Mouse (Mus musculus) MEL (cell line): ENCODE data around the gene Actrt2. TPM values are rescaled to one million over a fixed set of nuclear protein-coding genes. Genes with fewer than 3 reads are reported as not detected.

Source experiments
- DNase-seq: peaks from one replicate; pipeline ENCODE4 v3.0.0; 2011; ENCODE audit warnings: low read depth, low spot score
- H3K27ac ChIP-seq: 2 replicates; pipeline ENCODE4 v1.5.1; 2012; ENCODE audit warnings: low read depth, mild to moderate bottlenecking, control low read depth, low read length, moderate library complexity; ENCODE audit not compliant: control insufficient read depth
- H3K27me3 ChIP-seq, 2 experiments: fragments of 150-350 bp in 1 of 2; sonication (generic) in 1 of 2; 2 replicates each; pipeline ENCODE4 v1.6.1; 2012; ENCODE audit warnings: low read length in 2 of 2, mild to moderate bottlenecking in 2 of 2, improper control_type of control experiment in 1 of 2, moderate library complexity in 1 of 2; ENCODE audit not compliant: insufficient read depth in 2 of 2, control insufficient read depth in 1 of 2
- H3K36me3 ChIP-seq, 2 experiments: 2 replicates each; pipeline ENCODE4 v1.6.1; 2012 to 2014; ENCODE audit warnings: low read length in 2 of 2, improper control_type of control experiment in 1 of 2, inconsistent platforms in 1 of 2, mild to moderate bottlenecking in 1 of 2; ENCODE audit not compliant: insufficient read depth in 2 of 2, control insufficient read depth in 1 of 2
- H3K4me1 ChIP-seq, 2 experiments: fragments of 150-350 bp in 1 of 2; sonication (generic) in 1 of 2; 2 replicates each; pipeline ENCODE4 v1.6.1; 2012; ENCODE audit warnings: low read length in 2 of 2, improper control_type of control experiment in 1 of 2, mild to moderate bottlenecking in 1 of 2; ENCODE audit not compliant: insufficient read depth in 2 of 2, control insufficient read depth in 1 of 2
- H3K4me3 ChIP-seq, 2 experiments: fragments of 150-350 bp in 1 of 2; sonication (generic) in 1 of 2; 2 replicates each; pipeline ENCODE4 v1.5.1; 2012; ENCODE audit warnings: low read depth in 2 of 2, low read length in 2 of 2, mild to moderate bottlenecking in 2 of 2, moderate library complexity in 2 of 2, control low read depth in 1 of 2, improper control_type of control experiment in 1 of 2; ENCODE audit not compliant: control insufficient read depth in 1 of 2, insufficient read depth in 1 of 2
- H3K79me2 ChIP-seq: 2 replicates; pipeline ENCODE4 v1.6.1; 2012; ENCODE audit warnings: mild to moderate bottlenecking, low read length, moderate library complexity; ENCODE audit not compliant: control insufficient read depth, poor library complexity, insufficient read depth
- H3K9ac ChIP-seq: 2 replicates; pipeline ENCODE4 v1.6.1; 2012; ENCODE audit warnings: low read depth, mild to moderate bottlenecking, control low read depth, low read length, moderate library complexity; ENCODE audit not compliant: control insufficient read depth, poor library complexity, severe bottlenecking
- H3K9me3 ChIP-seq: fragments of 150-350 bp; sonication (generic); replicated peaks from 2 replicates; pipeline ENCODE4 v1.6.1; 2012; ENCODE audit warnings: mild to moderate bottlenecking, low read length, improper control_type of control experiment, moderate library complexity; ENCODE audit not compliant: insufficient read depth
- BHLHE40 ChIP-seq: IDR thresholded peaks from 2 replicates; pipeline ENCODE4 v1.6.1; 2012; ENCODE audit warnings: low read depth, mild to moderate bottlenecking, inconsistent platforms, low read length, improper control_type of control experiment, borderline replicate concordance
- CHD2 ChIP-seq: IDR thresholded peaks from 2 replicates; pipeline ENCODE4 v1.6.1; 2011; ENCODE audit warnings: low read length, improper control_type of control experiment
- E2F4 ChIP-seq: IDR thresholded peaks from 2 replicates; pipeline ENCODE4 v1.6.1; 2011; ENCODE audit warnings: low read depth, low read length, improper control_type of control experiment, borderline replicate concordance
- EP300 ChIP-seq, 2 experiments: IDR thresholded peaks; 2 replicates each; pipeline ENCODE4 v1.6.1; 2011; ENCODE audit warnings: improper control_type of control experiment in 2 of 2, low read length in 2 of 2, low read depth in 1 of 2, mild to moderate bottlenecking in 1 of 2
- ETS1 ChIP-seq: IDR thresholded peaks from 2 replicates; pipeline ENCODE4 v1.6.1; 2012; ENCODE audit warnings: low read depth, mild to moderate bottlenecking, inconsistent platforms, low read length, improper control_type of control experiment, moderate library complexity
- GATA1 ChIP-seq: IDR thresholded peaks from 2 replicates; pipeline ENCODE4 v1.6.1; 2011; ENCODE audit warnings: low read depth, low read length, improper control_type of control experiment
- HCFC1 ChIP-seq: IDR thresholded peaks from 2 replicates; pipeline ENCODE4 v1.6.1; 2012; ENCODE audit warnings: low read depth, mild to moderate bottlenecking, inconsistent platforms, low read length, improper control_type of control experiment, moderate library complexity
- KAT2A ChIP-seq: conservative IDR thresholded peaks from 2 replicates; pipeline ENCODE4 v1.6.1; 2012; ENCODE audit warnings: low read depth, low read length, improper control_type of control experiment, inconsistent platforms
- MAFK ChIP-seq: IDR thresholded peaks from 2 replicates; pipeline ENCODE4 v1.6.1; 2011; ENCODE audit warnings: low read depth, mild to moderate bottlenecking, low read length, improper control_type of control experiment, borderline replicate concordance
- MAZ ChIP-seq: IDR thresholded peaks from 2 replicates; pipeline ENCODE4 v1.6.1; 2012; ENCODE audit warnings: low read depth, mild to moderate bottlenecking, inconsistent platforms, low read length, improper control_type of control experiment
- MEF2A ChIP-seq: IDR thresholded peaks from 2 replicates; pipeline ENCODE4 v1.6.1; 2014; ENCODE audit warnings: low read depth, mild to moderate bottlenecking, inconsistent platforms, low read length, improper control_type of control experiment; ENCODE audit not compliant: poor library complexity, insufficient replicate concordance, severe bottlenecking; ENCODE audit errors: extremely low read depth
- MYB ChIP-seq: IDR thresholded peaks from 2 replicates; pipeline ENCODE4 v1.6.1; 2011; ENCODE audit warnings: mild to moderate bottlenecking, low read depth, low read length, improper control_type of control experiment
- POLR2A ChIP-seq, 2 experiments: IDR thresholded peaks; 2 replicates each; pipeline ENCODE4 v1.6.1; 2011 to 2012; ENCODE audit warnings: low read length in 2 of 2, mild to moderate bottlenecking in 2 of 2, control low read depth in 1 of 2, improper control_type of control experiment in 1 of 2, low read depth in 1 of 2, moderate library complexity in 1 of 2; ENCODE audit not compliant: control insufficient read depth in 1 of 2, insufficient read depth in 1 of 2, poor library complexity in 1 of 2
- POLR2AphosphoS2 ChIP-seq: IDR thresholded peaks from 2 replicates; pipeline ENCODE4 v1.6.1; 2011; ENCODE audit warnings: low read length, improper control_type of control experiment
- POLR2AphosphoS5 ChIP-seq: IDR thresholded peaks from 2 replicates; pipeline ENCODE4 v1.6.1; 2012; ENCODE audit warnings: low read depth, borderline replicate concordance, mild to moderate bottlenecking, inconsistent platforms, low read length, moderate library complexity, mixed read lengths
- RAD21 ChIP-seq: IDR thresholded peaks from 2 replicates; pipeline ENCODE4 v1.6.1; 2011; ENCODE audit warnings: mild to moderate bottlenecking, low read depth, low read length, improper control_type of control experiment
- SIN3A ChIP-seq: IDR thresholded peaks from 2 replicates; pipeline ENCODE4 v1.6.1; 2012; ENCODE audit warnings: low read length, improper control_type of control experiment, inconsistent platforms
- TBP ChIP-seq: IDR thresholded peaks from 2 replicates; pipeline ENCODE4 v1.8.0; 2011; ENCODE audit warnings: low read depth, low read length, improper control_type of control experiment
- TCF12 ChIP-seq: IDR thresholded peaks from 2 replicates; pipeline ENCODE4 v1.6.1; 2014; ENCODE audit warnings: low read depth, mild to moderate bottlenecking, inconsistent platforms, low read length, improper control_type of control experiment, moderate library complexity
- UBTF ChIP-seq: IDR thresholded peaks from 2 replicates; pipeline ENCODE4 v1.6.1; 2012; ENCODE audit warnings: low read depth, mild to moderate bottlenecking, inconsistent platforms, low read length, improper control_type of control experiment, moderate library complexity, borderline replicate concordance; ENCODE audit not compliant: insufficient read depth
- USF1 ChIP-seq: IDR thresholded peaks from 2 replicates; pipeline ENCODE4 v1.6.1; 2014; ENCODE audit warnings: low read depth, mild to moderate bottlenecking, inconsistent platforms, low read length, improper control_type of control experiment, moderate library complexity
- USF2 ChIP-seq, 2 experiments: IDR thresholded peaks; 2 replicates each; pipeline ENCODE4 v1.6.1; 2011 to 2012; ENCODE audit warnings: improper control_type of control experiment in 2 of 2, low read length in 2 of 2, borderline replicate concordance in 1 of 2, inconsistent platforms in 1 of 2, low read depth in 1 of 2, mild to moderate bottlenecking in 1 of 2; ENCODE audit not compliant: insufficient read depth in 1 of 2
- ZKSCAN1 ChIP-seq: IDR thresholded peaks from 2 replicates; pipeline ENCODE4 v1.6.1; 2012; ENCODE audit warnings: low read depth, mild to moderate bottlenecking, inconsistent platforms, low read length, improper control_type of control experiment, moderate library complexity
- ZNF384 ChIP-seq: IDR thresholded peaks from 2 replicates; pipeline ENCODE4 v1.6.1; 2012; ENCODE audit warnings: low read depth, mild to moderate bottlenecking, inconsistent platforms, low read length, improper control_type of control experiment
- polyA plus RNA-seq, 2 experiments: library from polyadenylated mRNA; stranded (reverse) in 1 of 2; unstranded in 1 of 2; fragments of >175 nt in 1 of 2; fragments of >200 nt in 1 of 2; gene quantifications; 2 replicates each; pipeline versions ENCODE4 v1.2.1 to v1.2.4; 2012; ENCODE audit warnings: low replicate concordance in 2 of 2, low read depth in 1 of 2; ENCODE audit not compliant: insufficient read length in 2 of 2, insufficient read depth in 1 of 2, missing spikeins in 1 of 2
- total RNA-seq: library from RNA; depleted of rRNA; stranded (reverse); fragments of 300-350 nt; gene quantifications from 2 replicates; pipeline ENCODE4 v1.2.3, GENCODE M21; 2012

Gene Actrt2
- total and polyA plus RNA-seq, 3 experiments = not detected

GRCm38 (mm10) chr4:154708223-154708622 lies 40.6 kb upstream of the Actrt2 start:
- no peak for DNase-seq
- Histone ChIP-seq H3K9me3 (no peaks in the 10 kb centered on the region), H3K27me3 (no peaks in the 10 kb centered on the region), H3K27ac (no peak overlapping the region), H3K4me3 (no peak overlapping the region), H3K9ac (no peak overlapping the region), H3K4me1 (no peaks in the 10 kb centered on the region), H3K36me3 (no peaks in the 10 kb centered on the region), H3K79me2 (no peaks in the 10 kb centered on the region)
- TF ChIP-seq TBP = no peak
- TF ChIP-seq POLR2A (IDR thresholded peaks at IDR 0.05; ENCODE audit: control insufficient read depth in 1 of 2, insufficient read depth in 1 of 2, low read depth in 1 of 2, low read length in 2 of 2, poor library complexity in 1 of 2) = no peak
- no peak for TF ChIP-seq KAT2A
- TF ChIP-seq ETS1 = no peak
- no peak for TF ChIP-seq USF2 (IDR thresholded peaks at IDR 0.05; ENCODE audit: borderline replicate concordance in 1 of 2, insufficient read depth in 1 of 2, low read depth in 1 of 2, low read length in 2 of 2)
- TF ChIP-seq EP300 (IDR thresholded peaks at IDR 0.05; ENCODE audit: low read depth in 1 of 2, low read length in 2 of 2) = no peak
- TF ChIP-seq ZKSCAN1 = no peak
- TF ChIP-seq ZNF384 = no peak
- TF ChIP-seq POLR2AphosphoS5 = no peak
- no peak for TF ChIP-seq USF1
- TF ChIP-seq RAD21 = no peak
- no peak for TF ChIP-seq MAZ

- H3K9ac ChIP-seq = no peak overlapping the region
- DNase-seq = no peak
- H3K9me3 ChIP-seq = no peaks in the 10 kb centered on the region
- no peaks in the 10 kb centered on the region for H3K4me1 ChIP-seq
- no peaks in the 10 kb centered on the region for H3K27me3 ChIP-seq
- no peaks in the 10 kb centered on the region for H3K36me3 ChIP-seq
- no peak overlapping the region for H3K27ac ChIP-seq
- no peak overlapping the region for H3K4me3 ChIP-seq
- TF ChIP-seq EP300 (IDR thresholded peaks at IDR 0.05; ENCODE audit: low read depth in 1 of 2, low read length in 2 of 2) (no peak), SIN3A (no peak), MYB (no peak), MAFK (no peak), GATA1 (no peak), MAZ (no peak), MEF2A (no peak), USF1 (no peak), TCF12 (no peak), E2F4 (no peak), USF2 (IDR thresholded peaks at IDR 0.05; ENCODE audit: borderline replicate concordance in 1 of 2, insufficient read depth in 1 of 2, low read depth in 1 of 2, low read length in 2 of 2) (no peak), POLR2A (IDR thresholded peaks at IDR 0.05; ENCODE audit: control insufficient read depth in 1 of 2, insufficient read depth in 1 of 2, low read depth in 1 of 2, low read length in 2 of 2, poor library complexity in 1 of 2) (no peak), CHD2 (no peak), BHLHE40 (no peak), POLR2AphosphoS5 (no peak), UBTF (no peak), HCFC1 (no peak), POLR2AphosphoS2 (no peak), ETS1 (no peak)
- no peaks in the 10 kb centered on the region for H3K79me2 ChIP-seq
Observed at GRCm38 (mm10) chr4:154707521-154707920, 39.9 kb upstream of the Actrt2 start.
